Mouse (Mus musculus) urinary bladder, postnatal 14 days (tissue): ENCODE results near the gene Cask.

Experiments
- DNase-seq: peaks from one replicate; pipeline ENCODE4 v3.0.0; 2021; ENCODE audit warnings: low spot score

Gene Cask

GRCm38 (mm10) chrX:13467121-13467571 is 384.0 kb downstream of the Cask start:
- no peak for DNase-seq
